Mouse (Mus musculus): ENCODE measurements at regions not wholly inside any gene's neighbourhood (a gene's known extent, or its start where the extent isn't known, plus 50 kb on each side); places are given as distances from the start of the nearest gene placed in this dataset.
"Not testable (repeated sequence)": the region's sequence is repeated elsewhere in the genome, so short reads cannot be mapped to it uniquely, and the experiment has no call there.

- DNase-seq (ENCODE audit: low spot score in 2 of 2), result no peak
These were observed 56.9 kb upstream of the Prdm9 start for GRCm38 (mm10) chr17:15620746-15621694.

- peak; percentile 2 to 11 for DNase-seq (ENCODE audit: low spot score in 2 of 2)
These were observed 58.8 kb upstream of the Prdm9 start for GRCm38 (mm10) chr17:15622913-15623312.

GRCm38 (mm10) chr17:15630792-15631191, 66.6 kb upstream of the Prdm9 start:
- DNase-seq (ENCODE audit: low spot score in 2 of 2), result no peak

GRCm38 (mm10) chr17:15631626-15632025, 67.5 kb upstream of the Prdm9 start:
- no peak for DNase-seq (ENCODE audit: low spot score in 2 of 2)

GRCm38 (mm10) chr17:15632090-15632489, 67.9 kb upstream of the Prdm9 start:
- no peak for DNase-seq (ENCODE audit: low spot score in 2 of 2)

GRCm38 (mm10) chr17:15639111-15639865, 65.5 kb upstream of the Chd1 start:
- not testable (repeated sequence) for DNase-seq (ENCODE audit: low spot score in 2 of 2)

GRCm38 (mm10) chr17:15640776-15641175, 64.0 kb upstream of the Chd1 start:
- DNase-seq (ENCODE audit: low spot score in 2 of 2), result no peak

GRCm38 (mm10) chr17:15641764-15642163, 63.0 kb upstream of the Chd1 start:
- no peak for DNase-seq (ENCODE audit: low spot score in 2 of 2)

- DNase-seq (ENCODE audit: low spot score in 2 of 2), result no peak
These were observed 58.0 kb upstream of the Chd1 start for GRCm38 (mm10) chr17:15646768-15647167.

GRCm38 (mm10) chr17:15650089-15650742, 54.6 kb upstream of the Chd1 start:
- no peak for DNase-seq (ENCODE audit: low spot score in 2 of 2)

- DNase-seq (ENCODE audit: low spot score in 2 of 2), result no peak
These were observed 52.9 kb upstream of the Chd1 start for GRCm38 (mm10) chr17:15651869-15652268.
